Mouse (Mus musculus): ENCODE results near the gene Adora3.

GRCm38 (mm10) chr3:105928195-105928569, 57.5 kb downstream of the Adora3 start:
- TF ChIP-seq CTCF (IDR thresholded peaks at IDR 0.05) (no peak), POLR2A (IDR thresholded peaks at IDR 0.05; ENCODE audit: insufficient read depth, low read depth, low read length) (no peak)

Data from heart, adult 2 months (tissue).